Mouse (Mus musculus) liver, adult 2 months (tissue): Measurements from ENCODE around the gene Fbxl2.

Source experiments
- CTCF ChIP-seq: fragments of 200-500 bp; IDR thresholded peaks from 2 replicates; pipeline ENCODE4 v1.5.1; 2011; ENCODE audit warnings: low read depth, low read length, control low read depth
- POLR2A ChIP-seq: fragments of 200-500 bp; IDR thresholded peaks from 2 replicates; pipeline ENCODE4 v1.6.1; 2011; ENCODE audit warnings: low read length, control low read depth; ENCODE audit not compliant: insufficient read depth; ENCODE audit errors: extremely low read depth

DNA sequence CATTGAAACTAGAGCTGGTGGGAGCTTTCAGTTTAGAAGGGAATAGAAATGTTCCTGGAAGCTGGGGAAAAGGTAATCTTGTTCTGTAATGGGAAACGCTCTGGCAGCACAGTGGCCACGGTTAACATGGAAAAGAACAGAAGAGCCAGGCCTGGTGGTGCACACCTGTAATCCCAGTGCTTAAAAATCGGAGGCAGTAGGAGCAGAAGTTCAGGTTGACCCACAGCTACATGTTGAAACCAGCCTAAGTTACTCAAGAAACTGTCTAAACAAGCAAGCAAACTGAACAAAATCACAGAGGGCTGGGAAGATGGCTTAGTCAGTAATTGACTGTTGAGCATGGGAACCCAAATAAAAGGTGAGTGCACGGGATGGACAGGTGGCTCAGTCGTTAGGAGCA, 121.1 kb downstream of the Fbxl2 start:
- TF ChIP-seq CTCF (no peak), POLR2A (no peak)
